Comparison of ENCODE assay signal across 12 mouse cellular contexts in genomic region chr14:46436471-46437090, GRCm38 (mm10). TPM values are rescaled to one million over a fixed set of nuclear protein-coding genes. Genes with fewer than 3 reads are reported as not detected.
DNase-seq lines count a peak whose midpoint lies in the region; ATAC-seq and TF ChIP-seq lines count a peak whose summit lies in the region.
"Had no signal": no experiment of that assay in that cellular context is flagged by ENCODE, and none has a peak within 500 bp of the region (broad histone marks: within the 10 kb centered on the region; RNA-seq: fewer than 3 reads in every experiment).

No protein-coding gene starts in this region.

- no peak overlapping the region for H3K9ac ChIP-seq in heart, embryonic 15.5 days
- H3K9ac ChIP-seq in stomach, embryonic 14.5 days (replicated peaks; ENCODE audit: low read depth, low read length): no peak overlapping the region
- no peak overlapping the region for H3K9ac ChIP-seq in stomach, postnatal 0 days (ENCODE audit: low read length)
- H3K9ac ChIP-seq in liver, embryonic 11.5 days (ENCODE audit: low read depth, low read length): no peak overlapping the region
- H3K9ac ChIP-seq: forebrain, embryonic 15.5 days; liver, embryonic 12.5 days had no signal

- no peak for TF ChIP-seq CTCF in stomach, postnatal 0 days (IDR thresholded peaks at IDR 0.05; ENCODE audit: low read depth)

- H3K4me3 ChIP-seq in heart, embryonic 15.5 days: no peak overlapping the region
- no peak overlapping the region for H3K4me3 ChIP-seq in stomach, embryonic 14.5 days (ENCODE audit: low read depth, low read length)
- H3K4me3 ChIP-seq in stomach, postnatal 0 days (ENCODE audit: low read depth, low read length): no peak overlapping the region
- H3K4me3 ChIP-seq in limb, embryonic 10.5 days: peak overlapping the region; percentile 30
- H3K4me3 ChIP-seq in liver, embryonic 11.5 days (ENCODE audit: low read depth, low read length): no peak overlapping the region
- H3K4me3 ChIP-seq: forebrain, embryonic 15.5 days; liver, embryonic 12.5 days had no signal

- H3K4me2 ChIP-seq in heart, embryonic 15.5 days: peak overlapping the region; percentile 9; the same call in 1 of the 2 replicates
- H3K4me2 ChIP-seq in stomach, embryonic 14.5 days (replicated peaks; ENCODE audit: low read depth, low read length): no peak overlapping the region
- H3K4me2 ChIP-seq in stomach, postnatal 0 days (replicated peaks; ENCODE audit: low read depth): no peak overlapping the region
- no peak overlapping the region for H3K4me2 ChIP-seq in liver, embryonic 11.5 days
- H3K4me2 ChIP-seq: forebrain, embryonic 15.5 days; liver, embryonic 12.5 days had no signal

- ATAC-seq in heart, embryonic 15.5 days (replicated peaks; ENCODE audit: insufficient number of reproducible peaks, insufficient read depth, low FRiP score, low read depth): no peak
- no peak for ATAC-seq in stomach, embryonic 14.5 days (ENCODE audit: insufficient number of reproducible peaks, insufficient read depth, low FRiP score, low read depth)
- ATAC-seq in stomach, postnatal 0 days (ENCODE audit: low FRiP score, low TSS enrichment): no peak
- no peak for ATAC-seq in megakaryocyte progenitor cell, adult 5-6 weeks (replicated peaks; ENCODE audit: poor library complexity)
- ATAC-seq in liver, embryonic 11.5 days (replicated peaks; ENCODE audit: low FRiP score): no peak
- ATAC-seq: CD4-positive, CD25-positive, alpha-beta regulatory T cell, adult 4 months; forebrain, embryonic 15.5 days; liver, embryonic 12.5 days had no signal

- no peaks in the 10 kb centered on the region for H3K27me3 ChIP-seq in heart, embryonic 15.5 days
- H3K27me3 ChIP-seq in stomach, embryonic 14.5 days (ENCODE audit: control insufficient read depth, insufficient read depth, low read length): no peaks in the 10 kb centered on the region
- no peaks in the 10 kb centered on the region for H3K27me3 ChIP-seq in stomach, postnatal 0 days (ENCODE audit: control insufficient read depth, insufficient read depth, low read length)
- H3K27me3 ChIP-seq in limb, embryonic 10.5 days (ENCODE audit: low read depth, poor library complexity, severe bottlenecking): 0 out of 2 replicates have a peak, but pooled peaks cover 5% of the 10 kb centered on the region
- no peaks in the 10 kb centered on the region for H3K27me3 ChIP-seq in liver, embryonic 11.5 days (replicated peaks; ENCODE audit: control insufficient read depth, insufficient read depth, low read length)
- H3K27me3 ChIP-seq: forebrain, embryonic 15.5 days; liver, embryonic 12.5 days had no signal

- H3K9me3 ChIP-seq in heart, embryonic 15.5 days (replicated peaks): no peaks in the 10 kb centered on the region
- no peaks in the 10 kb centered on the region for H3K9me3 ChIP-seq in stomach, embryonic 14.5 days (ENCODE audit: control insufficient read depth, low read depth, low read length)
- no peaks in the 10 kb centered on the region for H3K9me3 ChIP-seq in stomach, postnatal 0 days (ENCODE audit: control insufficient read depth, low read length)
- no peaks in the 10 kb centered on the region for H3K9me3 ChIP-seq in limb, embryonic 10.5 days (replicated peaks)
- no peaks in the 10 kb centered on the region for H3K9me3 ChIP-seq in liver, embryonic 11.5 days (ENCODE audit: control insufficient read depth, low read length)
- H3K9me3 ChIP-seq: forebrain, embryonic 15.5 days; liver, embryonic 12.5 days had no signal

- 14% methylated on average over 9 of the region's 9 CpGs for WGBS in heart, embryonic 15.5 days
- 10% methylated on average over 9 of the region's 9 CpGs for WGBS in stomach, embryonic 14.5 days
- WGBS in stomach, postnatal 0 days: 13% methylated on average over 9 of the region's 9 CpGs
- WGBS in limb, embryonic 10.5 days: 2% methylated on average over 9 of the region's 9 CpGs
- 31% methylated on average over 9 of the region's 9 CpGs for WGBS in liver, embryonic 11.5 days

- no peak overlapping the region for H3K27ac ChIP-seq in heart, embryonic 15.5 days
- H3K27ac ChIP-seq in stomach, embryonic 14.5 days (ENCODE audit: low read length): peak overlapping the region; percentile 36; the same call in 1 of the 2 replicates
- H3K27ac ChIP-seq in stomach, postnatal 0 days (replicated peaks): no peak overlapping the region; the same call in 1 of the 2 replicates
- H3K27ac ChIP-seq in limb, embryonic 10.5 days: 0 out of 2 replicates have a peak overlapping the region, but pooled peaks have one; percentile 54
- no peak overlapping the region for H3K27ac ChIP-seq in liver, embryonic 11.5 days (ENCODE audit: low read depth, low read length)
- H3K27ac ChIP-seq: forebrain, embryonic 15.5 days; liver, embryonic 12.5 days had no signal

- peaks cover 4% of the 10 kb centered on the region for H3K4me1 ChIP-seq in heart, embryonic 15.5 days (replicated peaks)
- H3K4me1 ChIP-seq in stomach, embryonic 14.5 days (ENCODE audit: control insufficient read depth, insufficient read depth, low read length): no peaks in the 10 kb centered on the region; the same call in 1 of the 2 replicates
- H3K4me1 ChIP-seq in stomach, postnatal 0 days (replicated peaks; ENCODE audit: control insufficient read depth, insufficient read depth): no peaks in the 10 kb centered on the region
- peaks cover 26% of the 10 kb centered on the region for H3K4me1 ChIP-seq in limb, embryonic 10.5 days
- no peaks in the 10 kb centered on the region for H3K4me1 ChIP-seq in liver, embryonic 11.5 days (replicated peaks; ENCODE audit: control insufficient read depth, insufficient read depth, low read length)
- H3K4me1 ChIP-seq: forebrain, embryonic 15.5 days; liver, embryonic 12.5 days had no signal

- TF ChIP-seq EP300 in stomach, postnatal 0 days (optimal IDR thresholded peaks at IDR 0.05): no peak

- H3K36me3 ChIP-seq in heart, embryonic 15.5 days: no peaks in the 10 kb centered on the region
- no peaks in the 10 kb centered on the region for H3K36me3 ChIP-seq in stomach, embryonic 14.5 days (ENCODE audit: control insufficient read depth, insufficient read depth, low read length)
- H3K36me3 ChIP-seq in stomach, postnatal 0 days (ENCODE audit: control insufficient read depth, insufficient read depth, low read length): no peaks in the 10 kb centered on the region
- H3K36me3 ChIP-seq in limb, embryonic 10.5 days: no peaks in the 10 kb centered on the region
- H3K36me3 ChIP-seq in liver, embryonic 11.5 days (ENCODE audit: control insufficient read depth, insufficient read depth, low read length): no peaks in the 10 kb centered on the region
- H3K36me3 ChIP-seq: forebrain, embryonic 15.5 days; liver, embryonic 12.5 days had no signal

- no peak for DNase-seq in heart, adult 9 months (ENCODE audit: low spot score in 2 of 2)
- no peak for DNase-seq in stomach, postnatal 0 days (ENCODE audit: low spot score)
- peak; percentile 44 for DNase-seq in limb, embryonic 10.5 days (ENCODE audit: low spot score)
- DNase-seq in frontal cortex, postnatal 25 days (ENCODE audit: low spot score in 2 of 2): no peak
- DNase-seq in liver, embryonic 11.5 days (ENCODE audit: low spot score): no peak
- DNase-seq: thymus, adult 2 months had no signal

RNA-seq across cellular contexts. Expression of gene Bmp4, which starts 46.1 kb away (rescaled TPM):
- polyA plus RNA-seq in heart, embryonic 15.5 days (2015; fragmentation: Nextera tagmentation; extraction: Ambion mirVana): 16.7 and 18.7 TPM in 2 replicates
- polyA plus RNA-seq in stomach, embryonic 14.5 days (2014; fragmentation: Nextera tagmentation; extraction: Ambion mirVana): 58.0 and 73.9 TPM in 2 replicates
- 20.3 and 23.3 TPM in 2 replicates for polyA plus RNA-seq in stomach, postnatal 0 days (2015; fragmentation: Nextera tagmentation; extraction: Ambion mirVana)
- 73.3 and 87.4 TPM in 2 replicates for polyA plus RNA-seq in limb, embryonic 10.5 days (2016; fragmentation: Nextera tagmentation; extraction: Ambion mirVana)
- total RNA-seq in megakaryocyte progenitor cell, adult 5-6 weeks (2015): not detected in 2 replicates
- not detected in 2 replicates for total RNA-seq in megakaryocyte progenitor cell, adult 5-6 weeks (2017)
- polyA plus RNA-seq in liver, embryonic 11.5 days (2014; fragmentation: Nextera tagmentation; extraction: Ambion mirVana): 6.9 and 10.3 TPM in 2 replicates
- polyA plus RNA-seq: CD4-positive, CD25-positive, alpha-beta regulatory T cell, adult 4 months had no signal

RNA-seq across cellular contexts. Expression of gene Gm15217, which starts 57.4 kb away (rescaled TPM):
- not detected in 2 replicates for polyA plus RNA-seq in heart, embryonic 15.5 days (2015; fragmentation: Nextera tagmentation; extraction: Ambion mirVana)
- 0.36 and 1.1 TPM in 2 replicates for polyA plus RNA-seq in stomach, embryonic 14.5 days (2014; fragmentation: Nextera tagmentation; extraction: Ambion mirVana)
- 0.18 and 0.30 TPM in 2 replicates for polyA plus RNA-seq in stomach, postnatal 0 days (2015; fragmentation: Nextera tagmentation; extraction: Ambion mirVana)
- 0.31 and 0.35 TPM in 2 replicates for polyA plus RNA-seq in limb, embryonic 10.5 days (2016; fragmentation: Nextera tagmentation; extraction: Ambion mirVana)
- total RNA-seq in megakaryocyte progenitor cell, adult 5-6 weeks (2015): not detected in 2 replicates
- not detected in 2 replicates for total RNA-seq in megakaryocyte progenitor cell, adult 5-6 weeks (2017)
- polyA plus RNA-seq in liver, embryonic 11.5 days (2014; fragmentation: Nextera tagmentation; extraction: Ambion mirVana): 0.26 TPM in 1 of 2 replicates, not detected in the other
- polyA plus RNA-seq: CD4-positive, CD25-positive, alpha-beta regulatory T cell, adult 4 months; forebrain, embryonic 15.5 days; liver, embryonic 12.5 days; thymus, adult 2 months had no signal

Comparison
In these comparisons a context has a peak if more than half of its experiments do, and no peak if none do; other contexts are left out.
1. H3K27ac ChIP-seq: peak in stomach, embryonic 14.5 days (single experiment) and limb, embryonic 10.5 days (single experiment); none in heart, embryonic 15.5 days (single experiment), stomach, postnatal 0 days (single experiment) and liver, embryonic 11.5 days (single experiment).